Mouse (Mus musculus): ENCODE results near the gene Tmem179.

DNA sequence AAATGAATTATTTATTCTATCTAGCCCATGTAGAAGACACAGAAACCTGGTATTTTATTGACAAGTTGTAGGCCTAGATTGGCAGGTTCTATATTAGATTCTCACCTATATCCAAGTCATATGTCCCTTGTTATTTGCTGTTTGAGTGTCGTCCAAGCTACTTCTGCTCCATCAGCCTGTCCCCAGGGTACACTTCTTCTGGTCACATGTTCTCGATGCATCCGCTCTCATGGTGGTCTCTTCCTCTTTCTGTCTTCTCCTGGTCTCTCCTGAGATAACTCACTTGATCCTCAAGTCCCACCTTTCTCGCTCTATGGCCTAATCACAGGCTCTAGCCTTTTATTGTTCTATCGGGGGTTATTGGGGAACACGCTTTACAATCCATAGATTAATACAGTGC lies 46.5 kb upstream of the Tmem179 start:
- TF ChIP-seq EP300 (IDR thresholded peaks at IDR 0.05; ENCODE audit: insufficient read depth, low read depth, low read length) (no peak), CTCF (IDR thresholded peaks at IDR 0.05; ENCODE audit: low read depth, low read length) (no peak)

All from ES-Bruce4 (cell line).